Mouse (Mus musculus) thymus, postnatal 10 days (tissue): ENCODE results near the gene Acot1.
"Not testable (repeated sequence)": the region's sequence is repeated elsewhere in the genome, so short reads cannot be mapped to it uniquely, and the experiment has no call there.

Experiments used
- DNase-seq, 2 experiments: peaks; one replicate each; pipeline ENCODE4 v3.0.0; 2021; ENCODE audit warnings: low spot score in 2 of 2

Acot1 gene

GRCm38 (mm10) chr12:84020528-84020927 lies 11.2 kb downstream of the Acot1 start:
- not testable (repeated sequence) for DNase-seq

GRCm38 (mm10) chr12:84022266-84022665 lies 13.0 kb downstream of the Acot1 start:
- DNase-seq = not testable (repeated sequence)

- DNase-seq = no peak
These were observed 13.9 kb downstream of the Acot1 start for GRCm38 (mm10) chr12:84023052-84023745.

- DNase-seq = no peak
These were observed 16.6 kb downstream of the Acot1 start for GRCm38 (mm10) chr12:84025888-84026287.

GRCm38 (mm10) chr12:84028328-84028727 lies 19.0 kb downstream of the Acot1 start:
- DNase-seq = not testable (repeated sequence)

GRCm38 (mm10) chr12:84029043-84029442 lies 19.8 kb downstream of the Acot1 start:
- DNase-seq = not testable (repeated sequence)

- peak; percentile 43 to 81 for DNase-seq
These were observed 21.5 kb downstream of the Acot1 start for GRCm38 (mm10) chr12:84030659-84031332.

- no peak for DNase-seq
These were observed 23.6 kb downstream of the Acot1 start for GRCm38 (mm10) chr12:84032854-84033253.

GRCm38 (mm10) chr12:84033302-84033701 lies 24.0 kb downstream of the Acot1 start:
- not testable (repeated sequence) for DNase-seq

- no peak for DNase-seq
These were observed 24.8 kb downstream of the Acot1 start for GRCm38 (mm10) chr12:84034108-84034507.

- DNase-seq = not testable (repeated sequence)
These were observed 29.0 kb downstream of the Acot1 start, which contains the start of gene Acot4 for GRCm38 (mm10) chr12:84038241-84038640. Acot4 (plus strand) TSS chr12:84038379.

- peak in 1 of 2 experiments; percentile 5 for DNase-seq
These were observed 29.4 kb downstream of the Acot1 start, which contains the start of gene Gm49366 for GRCm38 (mm10) chr12:84038691-84039111. Gm49366 (plus strand) TSS chr12:84038935.

GRCm38 (mm10) chr12:84042248-84042647 lies 33.0 kb downstream of the Acot1 start:
- DNase-seq = no peak

GRCm38 (mm10) chr12:84044045-84044444 lies 34.8 kb downstream of the Acot1 start:
- DNase-seq = no peak

GRCm38 (mm10) chr12:84046906-84047305 lies 37.6 kb downstream of the Acot1 start:
- no peak for DNase-seq

- not testable (repeated sequence) for DNase-seq
These were observed 41.5 kb downstream of the Acot1 start for GRCm38 (mm10) chr12:84050744-84051143.

- DNase-seq = no peak
These were observed 42.7 kb downstream of the Acot1 start, which contains the start of gene Acot3 for GRCm38 (mm10) chr12:84051937-84052474. Acot3 (plus strand) TSS chr12:84052144.

- DNase-seq = no peak
These were observed 43.3 kb downstream of the Acot1 start for GRCm38 (mm10) chr12:84052609-84053008.

GRCm38 (mm10) chr12:84053173-84053572 lies 43.9 kb downstream of the Acot1 start:
- DNase-seq = no peak

- DNase-seq = no peak
These were observed 44.5 kb downstream of the Acot1 start for GRCm38 (mm10) chr12:84053679-84054391.

- peak in 1 of 2 experiments; percentile 39 for DNase-seq
These were observed 51.7 kb downstream of the Acot1 start for GRCm38 (mm10) chr12:84060946-84061345.

- no peak for DNase-seq
These were observed 53.0 kb downstream of the Acot1 start for GRCm38 (mm10) chr12:84062336-84062735.
